Mouse (Mus musculus): ENCODE measurements at regions not wholly inside any gene's neighbourhood (a gene's known extent, or its start where the extent isn't known, plus 50 kb on each side); places are given as distances from the start of the nearest gene placed in this dataset.
"Not testable (repeated sequence)": the region's sequence is repeated elsewhere in the genome, so short reads cannot be mapped to it uniquely, and the experiment has no call there.

DNA sequence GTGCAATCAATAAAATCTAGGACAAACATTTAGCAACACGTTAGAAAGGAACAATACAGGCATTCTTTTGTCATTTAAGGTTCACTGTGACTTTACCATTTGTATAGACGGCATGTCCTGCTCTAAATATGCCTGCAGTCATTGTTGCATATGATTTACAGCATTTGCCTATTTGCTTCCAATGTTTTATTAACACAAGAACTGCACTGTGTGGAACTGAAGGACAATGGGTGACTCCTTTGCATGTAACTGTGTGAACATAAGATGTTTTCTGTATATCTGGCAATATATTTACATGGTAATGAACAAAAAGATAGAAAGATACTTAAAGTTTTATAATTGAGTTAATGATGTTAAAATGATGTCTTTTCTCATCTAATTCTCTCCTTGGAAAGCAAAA is 57.1 kb downstream of the Pou4f1 start:
- H3K27ac ChIP-seq (ENCODE audit: control insufficient read depth, insufficient read depth, low read depth, low read length, poor library complexity): no peak overlapping the region
- TF ChIP-seq POLR2A (IDR thresholded peaks at IDR 0.05; ENCODE audit: borderline replicate concordance, control insufficient read depth, low read depth, low read length): no peak
- no peak for TF ChIP-seq CTCF (IDR thresholded peaks at IDR 0.05; ENCODE audit: control insufficient read depth, insufficient read depth, low read length)
- H3K4me3 ChIP-seq (replicated peaks; ENCODE audit: control insufficient read depth, low read depth, low read length): no peak overlapping the region
- WGBS: 33% methylated on average over 2 of the region's 2 CpGs
- no peaks in the 10 kb centered on the region for H3K4me1 ChIP-seq (ENCODE audit: control insufficient read depth, insufficient read depth, low read length)

DNA sequence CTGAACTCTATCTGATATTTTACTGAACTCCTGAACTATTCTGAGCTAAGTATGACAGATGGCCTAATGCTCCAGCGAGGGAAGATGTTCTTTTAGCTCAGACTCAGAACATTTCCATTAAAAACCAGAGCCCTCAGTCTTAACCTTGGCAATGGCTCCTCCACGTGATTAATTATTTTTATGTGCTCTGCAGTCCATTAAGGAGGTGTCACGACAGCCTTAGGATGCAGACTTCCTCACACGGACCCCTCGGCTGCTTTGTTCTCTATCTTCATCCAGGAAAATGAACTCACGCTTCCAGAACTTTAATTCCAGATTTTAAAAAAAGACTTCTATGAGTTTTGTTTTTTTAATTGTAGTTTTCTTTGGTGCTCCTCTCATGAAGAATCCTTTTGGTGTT is 57.5 kb downstream of the Pou4f1 start:
- H3K4me3 ChIP-seq (replicated peaks; ENCODE audit: control insufficient read depth, low read depth, low read length): no peak overlapping the region
- WGBS: 58% methylated on average over 6 of the region's 6 CpGs
- no peak overlapping the region for H3K27ac ChIP-seq (ENCODE audit: control insufficient read depth, insufficient read depth, low read depth, low read length, poor library complexity)
- H3K4me1 ChIP-seq (ENCODE audit: control insufficient read depth, insufficient read depth, low read length): no peaks in the 10 kb centered on the region
- no peak for TF ChIP-seq POLR2A (IDR thresholded peaks at IDR 0.05; ENCODE audit: borderline replicate concordance, control insufficient read depth, low read depth, low read length)
- no peak for TF ChIP-seq CTCF (IDR thresholded peaks at IDR 0.05; ENCODE audit: control insufficient read depth, insufficient read depth, low read length)

DNA sequence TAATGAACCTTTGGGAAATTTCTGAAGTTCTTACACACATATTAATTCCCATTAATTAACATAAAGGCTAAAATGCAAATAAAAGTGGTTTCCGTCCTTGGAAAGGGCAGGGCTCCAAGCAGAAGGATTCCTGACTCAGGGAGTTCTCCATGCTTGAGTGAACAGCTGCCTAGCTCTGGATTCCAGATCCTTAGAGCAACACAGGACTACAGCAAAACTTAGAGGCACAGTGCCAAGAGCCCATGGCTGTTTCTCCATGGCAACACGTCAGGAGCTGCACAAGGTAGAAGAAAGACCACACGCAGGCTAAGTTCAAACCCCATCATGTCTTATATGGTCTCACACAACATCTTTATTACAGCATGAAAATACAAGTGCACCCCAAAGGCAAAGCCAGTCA is 61.7 kb downstream of the Pou4f1 start:
- Histone ChIP-seq H3K4me3 (replicated peaks; ENCODE audit: control insufficient read depth, low read depth, low read length) (no peak overlapping the region), H3K27ac (ENCODE audit: control insufficient read depth, insufficient read depth, low read depth, low read length, poor library complexity) (no peak overlapping the region), H3K4me1 (ENCODE audit: control insufficient read depth, insufficient read depth, low read length) (no peaks in the 10 kb centered on the region)
- TF ChIP-seq CTCF (IDR thresholded peaks at IDR 0.05; ENCODE audit: control insufficient read depth, insufficient read depth, low read length): no peak
- no peak for TF ChIP-seq POLR2A (IDR thresholded peaks at IDR 0.05; ENCODE audit: borderline replicate concordance, control insufficient read depth, low read depth, low read length)
- 78% methylated on average over 3 of the region's 3 CpGs for WGBS

GRCm38 (mm10) chr14:104389297-104390071 is 78.3 kb downstream of the Pou4f1 start:
- Histone ChIP-seq H3K4me3 (replicated peaks; ENCODE audit: control insufficient read depth, low read depth, low read length) (no peak overlapping the region), H3K4me1 (ENCODE audit: control insufficient read depth, insufficient read depth, low read length) (no peaks in the 10 kb centered on the region), H3K27ac (ENCODE audit: control insufficient read depth, insufficient read depth, low read depth, low read length, poor library complexity) (no peak overlapping the region)
- no peak for TF ChIP-seq CTCF (IDR thresholded peaks at IDR 0.05; ENCODE audit: control insufficient read depth, insufficient read depth, low read length)
- TF ChIP-seq POLR2A (IDR thresholded peaks at IDR 0.05; ENCODE audit: borderline replicate concordance, control insufficient read depth, low read depth, low read length): no peak
- 72% methylated on average over 8 of the region's 8 CpGs for WGBS

DNA sequence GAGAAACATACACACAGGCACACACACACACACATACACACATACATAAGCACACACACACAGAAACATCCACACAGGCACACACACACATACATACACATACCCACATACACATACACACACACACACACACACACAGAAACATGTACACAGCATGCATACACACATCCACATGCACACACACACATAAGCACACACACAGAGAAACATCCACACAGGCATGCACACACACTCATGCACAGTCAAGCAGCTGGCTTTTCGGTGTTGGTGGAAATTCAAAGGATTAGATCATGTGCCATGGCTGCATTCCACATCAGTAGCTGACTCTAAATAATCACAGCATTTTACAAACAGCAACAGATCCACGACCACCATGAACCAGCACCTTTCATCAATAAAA is 78.9 kb downstream of the Pou4f1 start:
- TF ChIP-seq CTCF (IDR thresholded peaks at IDR 0.05; ENCODE audit: control insufficient read depth, insufficient read depth, low read length) (no peak), POLR2A (IDR thresholded peaks at IDR 0.05; ENCODE audit: borderline replicate concordance, control insufficient read depth, low read depth, low read length) (no peak)
- 67% methylated on average over 2 of the region's 2 CpGs for WGBS
- H3K4me1 ChIP-seq (ENCODE audit: control insufficient read depth, insufficient read depth, low read length): no peaks in the 10 kb centered on the region
- H3K4me3 ChIP-seq (replicated peaks; ENCODE audit: control insufficient read depth, low read depth, low read length): no peak overlapping the region
- H3K27ac ChIP-seq (ENCODE audit: control insufficient read depth, insufficient read depth, low read depth, low read length, poor library complexity): no peak overlapping the region

- H3K27ac ChIP-seq (ENCODE audit: control insufficient read depth, insufficient read depth, low read depth, low read length, poor library complexity): no peak overlapping the region
- TF ChIP-seq POLR2A (IDR thresholded peaks at IDR 0.05; ENCODE audit: borderline replicate concordance, control insufficient read depth, low read depth, low read length): no peak
- no peak for TF ChIP-seq CTCF (IDR thresholded peaks at IDR 0.05; ENCODE audit: control insufficient read depth, insufficient read depth, low read length)
- H3K4me1 ChIP-seq (ENCODE audit: control insufficient read depth, insufficient read depth, low read length): no peaks in the 10 kb centered on the region
- H3K4me3 ChIP-seq (replicated peaks; ENCODE audit: control insufficient read depth, low read depth, low read length): no peak overlapping the region
- 69% methylated on average over 5 of the region's 5 CpGs for WGBS
Measured at GRCm38 (mm10) chr14:104380986-104381385, 86.8 kb downstream of the Pou4f1 start.

DNA sequence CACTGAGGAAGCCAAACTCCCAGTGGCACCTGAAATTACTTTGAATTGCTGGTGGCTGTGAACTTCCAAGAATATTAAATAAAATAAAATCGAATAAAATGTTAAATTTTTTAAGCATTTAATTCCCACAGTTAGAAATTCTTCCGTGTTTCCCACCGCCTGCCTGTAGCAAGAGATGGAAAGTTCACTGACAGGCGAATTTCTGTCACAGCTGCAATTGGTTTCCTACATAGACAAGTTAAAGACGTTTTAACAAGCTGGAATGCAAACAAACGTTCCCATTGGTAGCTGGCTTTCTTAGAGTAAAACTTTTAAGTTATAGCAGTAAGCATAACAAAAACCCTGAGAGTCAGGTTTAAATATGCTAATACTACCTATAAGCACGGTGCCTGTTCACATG is 95.0 kb downstream of the Pou4f1 start:
- TF ChIP-seq POLR2A (IDR thresholded peaks at IDR 0.05; ENCODE audit: borderline replicate concordance, control insufficient read depth, low read depth, low read length) (no peak), CTCF (IDR thresholded peaks at IDR 0.05; ENCODE audit: control insufficient read depth, insufficient read depth, low read length) (no peak)
- 76% methylated on average over 7 of the region's 7 CpGs for WGBS
- H3K4me3 ChIP-seq (replicated peaks; ENCODE audit: control insufficient read depth, low read depth, low read length): no peak overlapping the region

GRCm38 (mm10) chr14:104356636-104357035 is 111.2 kb downstream of the Pou4f1 start:
- Histone ChIP-seq H3K4me3 (replicated peaks; ENCODE audit: control insufficient read depth, low read depth, low read length) (no peak overlapping the region), H3K4me1 (ENCODE audit: control insufficient read depth, insufficient read depth, low read length) (no peaks in the 10 kb centered on the region), H3K27ac (ENCODE audit: control insufficient read depth, insufficient read depth, low read depth, low read length, poor library complexity) (no peak overlapping the region)
- WGBS: 75% methylated on average over 1 of the region's 1 CpGs
- TF ChIP-seq POLR2A (IDR thresholded peaks at IDR 0.05; ENCODE audit: borderline replicate concordance, control insufficient read depth, low read depth, low read length): no peak
- no peak for TF ChIP-seq CTCF (IDR thresholded peaks at IDR 0.05; ENCODE audit: control insufficient read depth, insufficient read depth, low read length)

More for the DNA sequence above, 95.0 kb downstream of the Pou4f1 start:
- H3K27ac ChIP-seq (ENCODE audit: control insufficient read depth, insufficient read depth, low read depth, low read length, poor library complexity): no peak overlapping the region
- no peaks in the 10 kb centered on the region for H3K4me1 ChIP-seq (ENCODE audit: control insufficient read depth, insufficient read depth, low read length)

DNA sequence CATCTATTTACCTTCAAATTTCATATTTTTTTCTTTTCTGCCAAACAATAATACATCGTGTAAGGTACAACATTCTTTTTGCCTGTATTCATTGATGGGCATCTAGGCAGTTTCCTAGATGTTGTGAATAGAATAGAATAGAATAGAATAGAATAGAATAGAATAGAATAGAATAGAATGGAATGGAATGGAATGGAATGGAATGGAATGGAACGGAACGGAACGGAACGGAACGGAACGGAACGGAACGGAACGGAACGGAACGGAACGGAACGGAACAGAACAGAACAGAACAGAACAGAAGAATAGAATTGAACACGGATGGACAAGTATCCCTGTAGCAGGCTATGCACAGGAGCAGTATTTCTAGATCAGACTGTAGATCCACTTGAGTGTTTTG is 131.0 kb downstream of the Pou4f1 start:
- not testable (repeated sequence) for H3K4me1 ChIP-seq (ENCODE audit: control insufficient read depth, insufficient read depth, low read length); H3K27ac ChIP-seq (ENCODE audit: control insufficient read depth, insufficient read depth, low read depth, low read length, poor library complexity); H3K4me3 ChIP-seq (replicated peaks; ENCODE audit: control insufficient read depth, low read depth, low read length)
- 89% methylated on average over 15 of the region's 15 CpGs for WGBS

Data from bone marrow, adult 2 months (tissue).